Mouse (Mus musculus) kidney, adult 2 months (tissue): ENCODE measurements at regions not wholly inside any gene's neighbourhood (a gene's known extent, or its start where the extent isn't known, plus 50 kb on each side); places are given as distances from the start of the nearest gene placed in this dataset.

ENCODE experiments used
- CTCF ChIP-seq: fragments of 200-500 bp; conservative IDR thresholded peaks from 2 replicates; pipeline ENCODE4 v1.5.1; 2011; ENCODE audit warnings: low read depth, mild to moderate bottlenecking, control low read depth, low read length, moderate library complexity, mixed read lengths; ENCODE audit not compliant: insufficient read depth, insufficient read length
- POLR2A ChIP-seq: fragments of 200-500 bp; IDR thresholded peaks from one replicate; pipeline ENCODE4 v1.6.1; 2011; ENCODE audit warnings: low read depth, low read length, control low read depth

DNA sequence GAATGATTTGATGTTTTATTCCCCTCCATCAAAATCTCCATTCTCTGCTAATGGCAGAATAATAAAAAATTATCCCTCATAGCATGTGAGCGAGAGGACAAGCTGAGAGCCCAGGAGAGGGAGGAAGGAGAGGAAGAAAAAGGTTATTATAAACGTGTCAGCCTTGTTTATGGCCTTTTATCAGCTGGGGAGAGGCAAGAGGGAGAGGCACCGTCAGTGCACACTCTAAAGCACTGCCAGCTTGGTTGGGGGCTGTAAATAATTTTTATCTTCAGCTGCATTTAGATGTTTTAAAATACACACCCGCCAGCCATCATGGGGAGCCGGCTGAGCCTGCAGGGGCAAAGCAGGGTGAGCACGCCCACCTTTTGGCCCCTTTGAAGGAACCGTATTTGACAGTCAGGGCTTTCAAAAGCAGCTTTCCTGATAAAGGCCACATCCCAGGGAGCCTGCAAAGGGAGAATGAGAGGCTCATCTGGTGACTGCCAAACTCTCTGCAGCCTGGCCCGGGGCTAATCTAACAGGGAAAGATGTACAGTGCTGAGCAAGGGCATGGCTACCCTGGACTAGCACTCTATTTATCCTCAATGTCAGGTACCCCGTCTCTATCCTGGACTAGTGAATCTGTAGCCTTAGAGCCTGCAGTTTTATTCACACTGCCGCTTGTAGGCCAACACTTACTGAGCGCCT, 145.8 kb downstream of the Hmg20a start:
- no peak for TF ChIP-seq POLR2A
- no peak for TF ChIP-seq CTCF
